Mouse (Mus musculus) liver, postnatal 0 days (tissue): ENCODE measurements around the gene March8. TPM values are rescaled to one million over a fixed set of nuclear protein-coding genes. Genes with fewer than 3 reads are reported as not detected.

Experiments used
- ATAC-seq: fragments of 200-750 bp; cut with Nextera tagmentation; 2 replicates; pipeline ENCODE4 v1.8.0; 2017; ENCODE audit warnings: mild to moderate bottlenecking, moderate library complexity
- DNase-seq: peaks from one replicate; pipeline ENCODE4 v3.0.0-alpha.2; 2016
- H3K27ac ChIP-seq: fragments of 300-500 bp; sonication (generic); 2 replicates; pipeline ENCODE4 v1.5.1; 2014; ENCODE audit warnings: antibody characterized with exemption, moderate library complexity, mild to moderate bottlenecking, low read depth
- H3K27me3 ChIP-seq: fragments of 300-500 bp; sonication (generic); 2 replicates; pipeline ENCODE4 v1.6.1; 2014; ENCODE audit warnings: low read length, control low read depth, mixed read lengths; ENCODE audit not compliant: insufficient read depth
- H3K36me3 ChIP-seq: fragments of 300-500 bp; sonication (generic); replicated peaks from 2 replicates; pipeline ENCODE4 v1.6.1; 2014; ENCODE audit warnings: mild to moderate bottlenecking, control low read depth, low read length, moderate library complexity, mixed read lengths; ENCODE audit not compliant: insufficient read depth
- H3K4me1 ChIP-seq: fragments of 300-500 bp; sonication (generic); 2 replicates; pipeline ENCODE4 v1.6.1; 2014; ENCODE audit warnings: antibody characterized with exemption, mild to moderate bottlenecking, control low read depth; ENCODE audit not compliant: insufficient read depth
- H3K4me2 ChIP-seq: fragments of 300-500 bp; sonication (generic); 2 replicates; pipeline ENCODE4 v1.6.1; 2014; ENCODE audit warnings: low read depth, mild to moderate bottlenecking, low read length, moderate library complexity, mixed read lengths
- H3K4me3 ChIP-seq: fragments of 300-500 bp; sonication (generic); 2 replicates; pipeline ENCODE4 v1.5.1; 2014; ENCODE audit warnings: low read depth, low read length
- H3K9ac ChIP-seq: fragments of 300-500 bp; sonication (generic); replicated peaks from 2 replicates; pipeline ENCODE4 v1.6.1; 2014; ENCODE audit warnings: mild to moderate bottlenecking, moderate library complexity
- H3K9me3 ChIP-seq: fragments of 300-500 bp; sonication (generic); 2 replicates; pipeline ENCODE4 v1.6.1; 2016; ENCODE audit warnings: mild to moderate bottlenecking, control low read depth, low read length, mixed read lengths
- CTCF ChIP-seq: sonication (generic); IDR thresholded peaks from 2 replicates; pipeline ENCODE4 v1.5.1; 2016; ENCODE audit warnings: antibody characterized with exemption, low read depth
- EP300 ChIP-seq: IDR thresholded peaks from 2 replicates; pipeline ENCODE4 v1.6.1; 2016; ENCODE audit warnings: antibody characterized with exemption, low read depth, mild to moderate bottlenecking
- WGBS: fragments of 180-500 bp; shearing (Covaris S2); extraction: QIAGEN DNeasy Blood & Tissue Kit; methylation state at CpG from one replicate; pipeline ENCODE4 v1.1.7; 2014; ENCODE audit not compliant: insufficient replicate concordance; 5-methylcytosine and 5-hydroxymethylcytosine counted together
- polyA plus RNA-seq: library from polyadenylated mRNA; unstranded; fragments of >200 nt; fragmentation: Nextera tagmentation; extraction: Ambion mirVana; gene quantifications from 2 replicates; pipeline ENCODE4 v1.2.1, GENCODE M21; 2015

The March8 gene
- polyA plus RNA-seq, 1 experiment from 2014 or later: 40.5 TPM

DNA sequence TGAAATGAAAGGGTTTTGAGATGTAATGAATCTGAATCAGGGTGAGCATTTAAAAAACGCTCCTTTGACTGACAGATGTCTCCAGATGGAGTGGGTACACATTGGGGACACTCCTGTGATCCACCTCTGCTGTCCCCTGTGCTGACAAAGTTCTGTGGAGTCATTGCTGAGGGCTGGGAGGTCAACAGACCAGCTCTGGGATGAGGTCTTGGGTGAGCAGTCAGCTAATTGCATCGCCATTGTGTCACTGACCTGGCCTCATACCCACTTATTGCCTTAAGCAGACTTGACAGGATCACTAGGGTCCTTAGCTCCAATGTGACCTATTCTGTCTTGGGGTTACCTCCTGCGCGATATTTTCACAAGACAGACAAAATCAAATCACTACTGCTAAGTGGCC lies 69.4 kb downstream of the March8 start:
- Histone ChIP-seq H3K9me3 (no peaks in the 10 kb centered on the region), H3K27ac (no peak overlapping the region), H3K27me3 (no peaks in the 10 kb centered on the region), H3K36me3 (peaks cover 73% of the 10 kb centered on the region), H3K9ac (no peak overlapping the region), H3K4me2 (no peak overlapping the region), H3K4me1 (no peaks in the 10 kb centered on the region), H3K4me3 (no peak overlapping the region)
- TF ChIP-seq EP300 (no peak), CTCF (no peak)
- ATAC-seq (no peak), DNase-seq (no peak)
- WGBS: 93% methylated on average over 4 of the region's 4 CpGs

DNA sequence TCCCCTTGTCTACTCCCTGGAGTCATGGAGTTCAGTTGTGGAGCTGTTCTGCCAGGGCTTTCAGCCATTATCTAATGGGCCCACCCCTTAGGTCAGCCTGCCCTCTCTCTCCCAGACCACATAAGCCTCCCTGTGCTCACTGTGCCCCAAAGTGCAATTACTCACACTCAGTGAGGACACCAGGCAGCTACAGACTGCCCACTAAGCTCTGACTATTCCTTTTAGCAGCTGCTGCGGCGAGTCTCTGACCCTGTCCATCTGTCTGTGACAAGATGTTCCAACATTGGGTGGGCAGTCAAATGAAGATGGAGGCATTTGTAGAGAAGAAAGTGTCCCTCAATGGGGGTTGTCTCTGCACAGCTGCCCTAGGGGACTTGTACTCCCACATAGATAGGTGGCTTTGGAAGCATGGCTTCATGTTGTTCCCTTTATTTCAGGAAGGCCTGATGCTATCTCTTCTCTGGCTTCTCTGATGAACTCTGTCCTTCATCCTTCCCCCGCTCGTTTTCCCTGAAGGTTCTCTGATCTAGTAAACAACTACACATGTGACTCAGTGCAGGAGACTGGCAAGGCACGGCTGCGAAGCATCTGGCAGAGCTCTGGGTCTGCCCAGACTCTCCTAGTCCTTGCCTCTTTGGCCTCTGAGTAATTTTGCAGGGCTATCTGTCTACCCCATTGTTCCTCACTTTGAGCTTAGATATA lies 70.3 kb downstream of the March8 start:
- DNase-seq (no peak), ATAC-seq (no peak)
- Histone ChIP-seq H3K4me3 (no peak overlapping the region), H3K9ac (no peak overlapping the region), H3K9me3 (no peaks in the 10 kb centered on the region), H3K27ac (no peak overlapping the region), H3K4me1 (no peaks in the 10 kb centered on the region), H3K27me3 (no peaks in the 10 kb centered on the region), H3K4me2 (no peak overlapping the region), H3K36me3 (peaks cover 64% of the 10 kb centered on the region)
- no peak for TF ChIP-seq CTCF
- TF ChIP-seq EP300: no peak
- 73% methylated on average over 6 of the region's 6 CpGs for WGBS

DNA sequence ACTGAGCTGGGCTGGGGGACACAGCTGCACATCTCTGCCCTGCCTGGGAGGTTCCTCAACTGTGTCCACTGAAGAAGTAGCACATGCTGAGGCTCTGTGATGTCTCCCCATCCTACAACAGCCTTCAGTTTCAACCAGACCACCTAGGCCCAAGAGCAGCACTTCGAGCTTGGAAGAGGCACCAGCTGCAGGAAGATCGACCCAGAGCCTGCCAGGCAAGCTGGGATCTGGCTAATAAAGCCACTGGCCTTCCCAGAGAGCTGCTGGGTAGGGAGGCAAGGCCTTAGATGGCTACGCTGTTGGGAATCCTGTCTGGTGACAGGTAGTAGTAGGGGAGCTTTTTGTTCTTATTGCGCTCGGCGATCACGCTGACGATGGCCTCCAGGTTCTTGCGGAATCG lies 72.6 kb downstream of the March8 start:
- H3K36me3 ChIP-seq: peaks cover 44% of the 10 kb centered on the region
- no peaks in the 10 kb centered on the region for H3K27me3 ChIP-seq
- WGBS: 97% methylated on average over 10 of the region's 10 CpGs
- DNase-seq: no peak
- ATAC-seq: no peak
- TF ChIP-seq CTCF: no peak
- no peak for TF ChIP-seq EP300
- H3K9ac ChIP-seq: no peak overlapping the region
- H3K4me2 ChIP-seq: no peak overlapping the region
- no peaks in the 10 kb centered on the region for H3K4me1 ChIP-seq
- no peak overlapping the region for H3K27ac ChIP-seq
- H3K9me3 ChIP-seq: no peaks in the 10 kb centered on the region
- H3K4me3 ChIP-seq: no peak overlapping the region

DNA sequence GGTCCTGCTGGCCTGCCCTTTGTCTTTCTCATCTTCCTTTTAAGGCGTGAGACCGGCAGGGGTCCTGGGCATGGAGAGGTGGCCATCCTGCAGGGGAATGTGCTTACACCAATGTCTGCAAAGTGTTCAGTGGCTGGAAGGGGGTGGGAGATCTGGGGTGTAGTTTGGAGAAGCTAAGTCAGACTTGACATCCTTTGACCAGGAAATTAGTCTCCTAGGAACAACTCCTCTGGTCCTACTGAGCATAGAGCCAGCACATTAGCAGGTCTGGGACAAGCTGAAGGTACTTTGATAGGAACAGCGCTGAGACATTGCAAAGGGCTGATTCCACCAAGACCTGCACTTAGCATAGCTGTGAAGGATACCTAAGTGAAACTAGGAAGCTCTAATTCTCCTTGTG lies 73.9 kb downstream of the March8 start:
- no peak overlapping the region for H3K4me3 ChIP-seq
- WGBS: 89% methylated on average over 3 of the region's 3 CpGs

DNA sequence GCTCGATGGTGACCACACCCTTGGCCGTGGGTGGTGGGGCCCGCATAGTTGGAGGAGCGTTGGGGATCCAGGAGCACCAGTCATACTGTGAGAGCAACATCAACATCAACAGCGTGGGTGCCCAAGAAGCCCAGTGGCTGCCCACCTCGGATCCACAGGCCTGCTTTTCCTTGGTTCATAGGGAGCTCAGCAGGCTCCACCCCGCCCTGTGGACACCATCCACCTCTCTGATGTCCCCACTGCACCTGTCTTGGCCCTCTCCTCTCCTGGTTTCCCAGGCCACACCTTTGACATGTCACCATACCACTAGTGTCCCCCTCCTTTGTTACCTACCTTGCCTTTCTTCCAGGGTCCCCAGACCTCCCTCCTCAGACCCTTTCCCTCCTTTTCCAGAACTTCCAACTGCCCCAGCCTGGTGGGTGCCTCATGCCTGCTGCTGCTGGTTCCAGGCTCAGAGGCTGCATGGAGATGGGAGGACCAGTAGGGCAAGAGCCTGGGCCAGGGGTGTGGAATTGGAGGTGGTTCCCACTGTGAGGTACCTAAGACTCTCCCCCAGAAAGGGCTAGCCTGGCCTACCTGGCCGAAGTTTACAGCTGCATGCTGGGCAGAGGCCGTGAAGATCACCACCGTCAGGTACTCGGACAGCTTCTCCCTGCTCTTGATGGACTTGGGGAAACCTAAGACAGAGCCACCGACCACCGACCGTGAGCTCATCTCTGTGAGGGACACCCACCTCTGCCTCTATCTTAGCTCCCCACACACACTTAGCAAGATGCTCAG lies 74.9 kb downstream of the March8 start:
- TF ChIP-seq CTCF: no peak
- TF ChIP-seq EP300: no peak
- peaks cover 21% of the 10 kb centered on the region for H3K36me3 ChIP-seq

More for the DNA sequence above, 73.9 kb downstream of the March8 start:
- no peak overlapping the region for H3K4me2 ChIP-seq
- H3K9ac ChIP-seq: no peak overlapping the region
- DNase-seq (no peak), ATAC-seq (no peak)
- H3K9me3 ChIP-seq: no peaks in the 10 kb centered on the region
- no peak overlapping the region for H3K27ac ChIP-seq
- no peaks in the 10 kb centered on the region for H3K27me3 ChIP-seq
- H3K4me1 ChIP-seq: 0 out of 2 replicates have a peak, but pooled peaks cover 3% of the 10 kb centered on the region
- TF ChIP-seq EP300 (no peak), CTCF (no peak)
- peaks cover 31% of the 10 kb centered on the region for H3K36me3 ChIP-seq

DNA sequence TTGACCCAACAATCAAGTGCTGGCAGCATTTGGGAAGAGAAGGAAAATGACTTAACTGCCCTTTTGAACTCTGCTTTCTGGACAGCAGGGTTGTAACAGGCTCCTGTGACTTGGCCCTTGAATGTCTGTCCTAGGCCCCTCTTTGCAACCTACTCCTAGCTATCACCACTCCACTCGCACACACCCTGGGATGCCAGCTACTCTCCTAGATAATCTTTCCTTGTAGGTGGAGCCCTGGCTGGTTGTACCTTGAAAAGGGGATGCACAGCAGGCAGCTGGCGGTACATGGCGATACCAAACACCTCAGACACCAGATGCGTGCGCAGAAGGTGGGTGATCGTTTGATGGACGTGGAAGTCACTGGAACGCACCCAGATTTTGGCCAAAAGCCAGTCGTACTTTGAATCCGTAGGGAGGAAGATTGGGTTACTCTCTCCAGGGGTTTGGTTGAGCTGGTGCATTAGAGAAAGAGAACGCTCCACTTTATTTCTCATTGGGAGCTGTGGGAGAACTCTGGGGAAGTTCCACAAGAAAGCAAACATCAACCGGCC lies 77.4 kb downstream of the March8 start:
- no peak for ATAC-seq
- Histone ChIP-seq H3K36me3 (peaks cover 6% of the 10 kb centered on the region), H3K9ac (no peak overlapping the region), H3K4me3 (no peak overlapping the region), H3K27ac (no peak overlapping the region), H3K27me3 (no peaks in the 10 kb centered on the region), H3K4me2 (no peak overlapping the region), H3K4me1 (0 out of 2 replicates have a peak, but pooled peaks cover 3% of the 10 kb centered on the region), H3K9me3 (no peaks in the 10 kb centered on the region)
- no peak for TF ChIP-seq EP300
- TF ChIP-seq CTCF: no peak
- 83% methylated on average over 12 of the region's 12 CpGs for WGBS
- no peak for DNase-seq

More for the DNA sequence above, 74.9 kb downstream of the March8 start:
- no peak for DNase-seq
- Histone ChIP-seq H3K4me2 (no peak overlapping the region), H3K27me3 (no peaks in the 10 kb centered on the region), H3K27ac (no peak overlapping the region), H3K4me1 (0 out of 2 replicates have a peak, but pooled peaks cover 3% of the 10 kb centered on the region), H3K9ac (no peak overlapping the region), H3K4me3 (no peak overlapping the region), H3K9me3 (no peaks in the 10 kb centered on the region)
- ATAC-seq: no peak
- 91% methylated on average over 14 of the region's 14 CpGs for WGBS
